Mouse (Mus musculus): ENCODE results near the gene Spesp1. TPM values are rescaled to one million over a fixed set of nuclear protein-coding genes. Genes with fewer than 3 reads are reported as not detected.

Spesp1 gene
- total and polyA plus RNA-seq, 3 experiments: not detected

DNA sequence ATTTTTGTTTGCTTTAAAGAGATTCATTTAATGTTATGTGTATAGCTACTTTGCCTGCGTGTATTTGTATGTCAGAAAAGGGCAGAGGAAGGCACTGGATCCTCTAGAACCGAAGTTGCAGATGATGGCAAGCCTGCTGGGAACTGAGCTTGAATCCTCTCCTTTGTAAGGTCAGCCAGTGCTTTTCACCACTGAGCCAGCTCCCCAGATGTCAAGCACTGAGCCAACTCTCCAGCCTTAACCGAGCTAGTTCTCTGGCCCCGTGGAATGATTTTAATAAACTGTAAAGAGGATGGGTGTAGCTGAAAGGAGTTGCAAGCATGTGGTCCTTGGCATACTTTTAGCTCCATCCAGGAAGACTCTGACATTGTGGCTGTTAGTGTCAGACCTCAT lies 5.6 kb upstream of the Spesp1 start:
- Histone ChIP-seq H3K27ac (ENCODE audit: insufficient read depth, low read depth) (no peak overlapping the region), H3K9me3 (replicated peaks; ENCODE audit: low read length) (no peaks in the 10 kb centered on the region), H3K79me2 (replicated peaks; ENCODE audit: control insufficient read depth, extremely low read depth, insufficient read depth, poor library complexity, severe bottlenecking) (no peaks in the 10 kb centered on the region), H3K9ac (ENCODE audit: insufficient read depth, low read depth) (no peak overlapping the region), H3K4me1 (ENCODE audit: control insufficient read depth in 1 of 2, insufficient read depth in 2 of 2) (peaks cover 5 to 28% of the 10 kb centered on the region in 2 experiments), H3K4me2 (ENCODE audit: insufficient read depth, low read depth, poor library complexity, severe bottlenecking) (no peak overlapping the region), H3K4me3 (replicated peaks in 1 of 3; ENCODE audit: low read depth in 2 of 3, low read length in 2 of 3, poor library complexity in 1 of 3) (no peak overlapping the region), H3K36me3 (replicated peaks in 1 of 2; ENCODE audit: control insufficient read depth in 1 of 2, insufficient read depth in 1 of 2, low read length in 1 of 2) (no peaks in the 10 kb centered on the region), H3K27me3 (replicated peaks) (no peaks in the 10 kb centered on the region)
- DNase-seq (ENCODE audit: extremely low read depth): no peak
- dilution Hi-C loops (cut with MboI; ENCODE audit: extremely low pct_ligation_motif_present, extremely low pct_unique_long_range_greater_than_20kb, low sequenced_read_pairs): no loop called here
- no peak for TF ChIP-seq KAT2A (IDR thresholded peaks at IDR 0.05; ENCODE audit: insufficient replicate concordance, low read length)
- no peak for TF ChIP-seq ZKSCAN1 (IDR thresholded peaks at IDR 0.05; ENCODE audit: borderline replicate concordance, low read depth, low read length)
- TF ChIP-seq CHD1 (IDR thresholded peaks at IDR 0.05; ENCODE audit: low read depth, low read length): no peak
- TF ChIP-seq SMC3 (IDR thresholded peaks at IDR 0.05; ENCODE audit: low read depth, low read length): no peak
- TF ChIP-seq IRF4 (IDR thresholded peaks at IDR 0.05; ENCODE audit: low read depth, low read length): no peak
- no peak for TF ChIP-seq HCFC1 (IDR thresholded peaks at IDR 0.05; ENCODE audit: low read depth, low read length)
- no peak for TF ChIP-seq USF1 (IDR thresholded peaks at IDR 0.05; ENCODE audit: low read depth, low read length)
- no peak for TF ChIP-seq SIN3A (IDR thresholded peaks at IDR 0.05; ENCODE audit: low read length)
- in situ Hi-C loops (cut with MboI; ENCODE audit: low pct_ligation_motif_present, low pct_unique_long_range_greater_than_20kb, low sequenced_read_pairs): no loop called here

GRCm38 (mm10) chr9:62286967-62287632 lies 5.1 kb upstream of the Spesp1 start:
- peaks cover 5 to 28% of the 10 kb centered on the region in 2 experiments for H3K4me1 ChIP-seq (ENCODE audit: control insufficient read depth in 1 of 2, insufficient read depth in 2 of 2)
- TF ChIP-seq CTCF (conservative IDR thresholded peaks at IDR 0.05 in 1 of 2, IDR thresholded peaks at IDR 0.05 in 1 of 2; ENCODE audit: low read depth in 2 of 2, low read length in 2 of 2): peak; percentile 64 to 96; a peak in 3 of 4 replicates
- TF ChIP-seq MYC (IDR thresholded peaks at IDR 0.05; ENCODE audit: low read depth, low read length): peak; percentile 66
- TF ChIP-seq CHD2 (IDR thresholded peaks at IDR 0.05; ENCODE audit: low read length): no peak
- TF ChIP-seq ETS1 (conservative IDR thresholded peaks at IDR 0.05; ENCODE audit: low read depth, low read length): no peak
- no peak; the same call in 1 of the 2 replicates for TF ChIP-seq MAX (IDR thresholded peaks at IDR 0.05; ENCODE audit: low read length)
- TF ChIP-seq NRF1 (IDR thresholded peaks at IDR 0.05; ENCODE audit: low read depth, low read length): no peak
- no peak for TF ChIP-seq MEF2A (IDR thresholded peaks at IDR 0.05; ENCODE audit: borderline replicate concordance, low read depth, low read length)
- no peak for TF ChIP-seq UBTF (IDR thresholded peaks at IDR 0.05; ENCODE audit: low read depth, low read length)
- peak; percentile 79 for TF ChIP-seq ZC3H11A (IDR thresholded peaks at IDR 0.05; ENCODE audit: low read depth, low read length)
- peak; percentile 93 for TF ChIP-seq SMC3 (IDR thresholded peaks at IDR 0.05; ENCODE audit: low read depth, low read length)
- peak; percentile 99 for TF ChIP-seq RAD21 (IDR thresholded peaks at IDR 0.05; ENCODE audit: low read depth, low read length)
- TF ChIP-seq NELFE (IDR thresholded peaks at IDR 0.05; ENCODE audit: low read depth, low read length): peak; percentile 62; the same call in 1 of the 2 replicates
- TF ChIP-seq IRF4 (IDR thresholded peaks at IDR 0.05; ENCODE audit: low read depth, low read length): peak; percentile 58; the same call in 1 of the 2 replicates
- TF ChIP-seq GABPA (IDR thresholded peaks at IDR 0.05; ENCODE audit: insufficient replicate concordance, low read depth, low read length): no peak
- TF ChIP-seq HCFC1 (IDR thresholded peaks at IDR 0.05; ENCODE audit: low read depth, low read length): no peak
- H3K9ac ChIP-seq (ENCODE audit: insufficient read depth, low read depth): no peak overlapping the region
- dilution Hi-C loops (cut with MboI; ENCODE audit: extremely low pct_ligation_motif_present, extremely low pct_unique_long_range_greater_than_20kb, low sequenced_read_pairs) (no loop called here), in situ Hi-C loops (cut with MboI; ENCODE audit: low pct_ligation_motif_present, low pct_unique_long_range_greater_than_20kb, low sequenced_read_pairs) (no loop called here)
- peak; percentile 82 for DNase-seq (ENCODE audit: extremely low read depth)
- H3K27me3 ChIP-seq (replicated peaks): no peaks in the 10 kb centered on the region
- H3K79me2 ChIP-seq (replicated peaks; ENCODE audit: control insufficient read depth, extremely low read depth, insufficient read depth, poor library complexity, severe bottlenecking): no peaks in the 10 kb centered on the region
- H3K36me3 ChIP-seq (replicated peaks in 1 of 2; ENCODE audit: control insufficient read depth in 1 of 2, insufficient read depth in 1 of 2, low read length in 1 of 2): no peaks in the 10 kb centered on the region
- H3K4me2 ChIP-seq (ENCODE audit: insufficient read depth, low read depth, poor library complexity, severe bottlenecking): no peak overlapping the region
- no peak overlapping the region for H3K4me3 ChIP-seq (replicated peaks in 1 of 3; ENCODE audit: low read depth in 2 of 3, low read length in 2 of 3, poor library complexity in 1 of 3)
- no peak overlapping the region for H3K27ac ChIP-seq (ENCODE audit: insufficient read depth, low read depth)
- H3K9me3 ChIP-seq (replicated peaks; ENCODE audit: low read length): no peaks in the 10 kb centered on the region
